12 mouse cellular contexts compared by ENCODE assay signal in genomic region chr4:59204616-59205015, GRCm38 (mm10). TPM values are rescaled to one million over a fixed set of nuclear protein-coding genes. Genes with fewer than 3 reads are reported as not detected.
DNase-seq lines count a peak whose midpoint lies in the region; ATAC-seq lines count a peak whose summit lies in the region.
"Had no signal": no experiment of that assay in that cellular context is flagged by ENCODE, and none has a peak within 500 bp of the region (broad histone marks: within the 10 kb centered on the region; RNA-seq: fewer than 3 reads in every experiment).

No protein-coding gene starts in this region.

- intact Hi-C loops in left cerebral cortex, postnatal 36 days (cut with DNase I), result no loop called here

- 0 out of 2 replicates have a peak, but pooled peaks have one; percentile 35 for ATAC-seq in megakaryocyte, adult 5-6 weeks (ENCODE audit: poor library complexity, severe bottlenecking)
- ATAC-seq: inflammation-experienced regulatory T-cells, adult 6 months; midbrain, embryonic 16.5 days; Patski had no signal

- DNase-seq in 3T3-L1 (ENCODE audit: low read depth, low spot score), result peak; percentile 85
- DNase-seq in A20 (ENCODE audit: low read depth, low spot score), result peak; percentile 64
- peak; percentile 59 for DNase-seq in T-cell, adult 2 months (ENCODE audit: low spot score)
- no peak for DNase-seq in left cerebral cortex, postnatal 36 days (ENCODE audit: low spot score in 2 of 2)
- DNase-seq in kidney, postnatal 36 days, result no peak
- DNase-seq in frontal cortex, adult 2 months (ENCODE audit: extremely low spot score in 1 of 2, low spot score in 1 of 2), result no peak
- DNase-seq in right cerebral cortex, postnatal 10 days (ENCODE audit: low spot score in 2 of 2), result no peak
- DNase-seq: cerebellum, adult 9-11 months had no signal

RNA-seq across cellular contexts. Expression of gene Ugcg, which starts 15.6 kb away (rescaled TPM):
- total RNA-seq in megakaryocyte, adult 5-6 weeks (2015), result 47.6 and 53.4 TPM in 2 replicates
- 28.9 and 32.8 TPM in 2 replicates for total RNA-seq in megakaryocyte, adult 5-6 weeks (2017)
- 10 to 100 TPM; 88.1 to 88.4 TPM for total RNA-seq in left cerebral cortex, postnatal 36 days (2021)
- polyA plus RNA-seq in frontal cortex, adult 2 months (2012; rRNA removed), result 63.7 TPM in 2 replicates

Comparison
In these comparisons a context has a peak if more than half of its experiments do, and no peak if none do; other contexts are left out.
1. DNase-seq: peak in 3T3-L1 (single experiment), A20 (single experiment) and T-cell, adult 2 months (single experiment); none in left cerebral cortex, postnatal 36 days (0 of 2), kidney, postnatal 36 days (0 of 2), frontal cortex, adult 2 months (0 of 2) and right cerebral cortex, postnatal 10 days (0 of 2).